Comparison of ENCODE assay signal across 8 mouse cellular contexts in genomic region chr15:11037711-11038110, GRCm38 (mm10). TPM values are rescaled to one million over a fixed set of nuclear protein-coding genes. Genes with fewer than 3 reads are reported as not detected.
DNase-seq lines count a peak whose midpoint lies in the region; ATAC-seq and TF ChIP-seq lines count a peak whose summit lies in the region.

Rxfp3 (minus strand) TSS chr15:11037991.

- H3K9ac ChIP-seq in heart, embryonic 13.5 days: no peak within 1 kb of the TSS
- H3K9ac ChIP-seq in forebrain, postnatal 0 days: peak within 1 kb of the TSS; percentile 41
- no peak within 1 kb of the TSS for H3K9ac ChIP-seq in liver, embryonic 12.5 days
- no peak within 1 kb of the TSS for H3K9ac ChIP-seq in stomach, embryonic 15.5 days

- H3K27me3 ChIP-seq in heart, embryonic 13.5 days (replicated peaks): peaks cover 57% of the 10 kb centered on the region
- peaks cover 38% of the 10 kb centered on the region for H3K27me3 ChIP-seq in forebrain, postnatal 0 days (ENCODE audit: insufficient read depth, low read length)
- peaks cover 43% of the 10 kb centered on the region for H3K27me3 ChIP-seq in liver, embryonic 12.5 days (replicated peaks)
- H3K27me3 ChIP-seq in stomach, embryonic 15.5 days (replicated peaks): peaks cover 39% of the 10 kb centered on the region

- ATAC-seq in heart, embryonic 13.5 days (ENCODE audit: extremely low read depth, insufficient number of reproducible peaks, low FRiP score, low TSS enrichment): no peak
- ATAC-seq in forebrain, postnatal 0 days: peak; percentile 18; the same call in 1 of the 2 replicates
- no peak for ATAC-seq in liver, embryonic 12.5 days
- no peak for ATAC-seq in stomach, embryonic 15.5 days (ENCODE audit: insufficient read depth, low FRiP score, low read depth)

- peaks cover 25% of the 10 kb centered on the region for H3K4me1 ChIP-seq in heart, embryonic 13.5 days
- H3K4me1 ChIP-seq in forebrain, postnatal 0 days (ENCODE audit: insufficient read depth): peaks cover 6% of the 10 kb centered on the region; the same call in 1 of the 2 replicates
- H3K4me1 ChIP-seq in liver, embryonic 12.5 days: 0 out of 2 replicates have a peak, but pooled peaks cover 7% of the 10 kb centered on the region
- H3K4me1 ChIP-seq in stomach, embryonic 15.5 days: peaks cover 18% of the 10 kb centered on the region
- H3K4me1 ChIP-seq in lung, adult 2 months (ENCODE audit: control insufficient read depth, insufficient read depth, low read length): no peaks in the 10 kb centered on the region

- no peak for DNase-seq in heart, adult 8-10 months (ENCODE audit: low spot score)
- peak; percentile 65 for DNase-seq in NIH3T3 (ENCODE audit: low read depth)
- peak; percentile 35 for DNase-seq in forebrain, postnatal 0 days
- no peak for DNase-seq in yolk sac, embryonic 10.5 days (ENCODE audit: low spot score)
- no peak for DNase-seq in lung, adult 2 months

- peak within 1 kb of the TSS; percentile 67 for H3K4me2 ChIP-seq in heart, embryonic 13.5 days
- peak within 1 kb of the TSS; percentile 72 for H3K4me2 ChIP-seq in forebrain, postnatal 0 days (ENCODE audit: low read depth)
- H3K4me2 ChIP-seq in liver, embryonic 12.5 days: peak within 1 kb of the TSS; percentile 57
- H3K4me2 ChIP-seq in stomach, embryonic 15.5 days: peak within 1 kb of the TSS; percentile 59

- no peak within 1 kb of the TSS for H3K27ac ChIP-seq in heart, embryonic 13.5 days (replicated peaks)
- no peak within 1 kb of the TSS for H3K27ac ChIP-seq in forebrain, postnatal 0 days (ENCODE audit: low read depth, low read length)
- no peak within 1 kb of the TSS for H3K27ac ChIP-seq in liver, embryonic 12.5 days
- H3K27ac ChIP-seq in stomach, embryonic 15.5 days: no peak within 1 kb of the TSS

- no peaks in the 10 kb centered on the region for H3K9me3 ChIP-seq in heart, embryonic 13.5 days
- H3K9me3 ChIP-seq in forebrain, postnatal 0 days (ENCODE audit: low read length): no peaks in the 10 kb centered on the region
- no peaks in the 10 kb centered on the region for H3K9me3 ChIP-seq in liver, embryonic 12.5 days (replicated peaks)
- no peaks in the 10 kb centered on the region for H3K9me3 ChIP-seq in stomach, embryonic 15.5 days

- WGBS in heart, embryonic 13.5 days: 7% methylated on average over 16 of the region's 16 CpGs
- 2% methylated on average over 16 of the region's 16 CpGs for WGBS in forebrain, postnatal 0 days
- 11% methylated on average over 16 of the region's 16 CpGs for WGBS in liver, embryonic 12.5 days (ENCODE audit: insufficient replicate concordance)
- 5% methylated on average over 16 of the region's 16 CpGs for WGBS in stomach, embryonic 15.5 days
- 2% methylated on average over 16 of the region's 16 CpGs for WGBS in lung, adult 2 months

- TF ChIP-seq CTCF in forebrain, postnatal 0 days (IDR thresholded peaks at IDR 0.05; ENCODE audit: low read depth): no peak
- no peak for TF ChIP-seq CTCF in lung, adult 2 months (IDR thresholded peaks at IDR 0.05; ENCODE audit: insufficient read depth, low read length)

- H3K36me3 ChIP-seq in heart, embryonic 13.5 days: no peaks in the 10 kb centered on the region
- no peaks in the 10 kb centered on the region for H3K36me3 ChIP-seq in forebrain, postnatal 0 days (ENCODE audit: insufficient read depth)
- no peaks in the 10 kb centered on the region for H3K36me3 ChIP-seq in liver, embryonic 12.5 days
- no peaks in the 10 kb centered on the region for H3K36me3 ChIP-seq in stomach, embryonic 15.5 days

- peak within 1 kb of the TSS; percentile 47 for H3K4me3 ChIP-seq in heart, embryonic 13.5 days
- H3K4me3 ChIP-seq in forebrain, postnatal 0 days (ENCODE audit: low read depth, low read length): peak within 1 kb of the TSS; percentile 42
- H3K4me3 ChIP-seq in liver, embryonic 12.5 days: peak within 1 kb of the TSS; percentile 30
- H3K4me3 ChIP-seq in stomach, embryonic 15.5 days (replicated peaks): peak within 1 kb of the TSS; percentile 30
- no peak within 1 kb of the TSS for H3K4me3 ChIP-seq in lung, adult 2 months (replicated peaks; ENCODE audit: extremely low read depth, low read depth, low read length)

- no peak for TF ChIP-seq POLR2A in lung, adult 2 months (IDR thresholded peaks at IDR 0.05; ENCODE audit: borderline replicate concordance, extremely low read depth, low read depth, low read length)

RNA-seq across cellular contexts. Expression of gene Rxfp3, which starts in this region (rescaled TPM):
- 0.07 TPM in 1 of 2 replicates, not detected in the other for polyA plus RNA-seq in heart, embryonic 13.5 days (2015; fragmentation: Nextera tagmentation; extraction: Ambion mirVana)
- under 1 TPM in 1 of 4 experiments, not detected in 3; 0.09 TPM for total RNA-seq in heart, adult 8-10 months (2022)
- total RNA-seq in forebrain, postnatal 0 days (2014; rRNA removed): 3.8 and 5.3 TPM in 2 replicates
- polyA plus RNA-seq in forebrain, postnatal 0 days (2015; fragmentation: Nextera tagmentation; extraction: Ambion mirVana): 1.4 and 3.7 TPM in 2 replicates
- 0.16 and 0.21 TPM in 2 replicates for polyA plus RNA-seq in liver, embryonic 12.5 days (2016; fragmentation: Nextera tagmentation; extraction: Ambion mirVana)
- 0.03 TPM in 1 of 2 replicates, not detected in the other for polyA plus RNA-seq in stomach, embryonic 15.5 days (2015; fragmentation: Nextera tagmentation; extraction: Ambion mirVana)
- polyA plus RNA-seq in lung, adult 2 months (2012; rRNA removed): not detected in 2 replicates

Comparison
In these comparisons a context has a peak if more than half of its experiments do, and no peak if none do; other contexts are left out.
1. DNase-seq: peak in NIH3T3 (single experiment) and forebrain, postnatal 0 days (single experiment); none in heart, adult 8-10 months (single experiment), yolk sac, embryonic 10.5 days (single experiment) and lung, adult 2 months (single experiment).
2. Peak in every context shown above with its lines, with median percentiles within 50 percentile points of each other: H3K4me2 ChIP-seq.